Mouse (Mus musculus): ENCODE measurements at regions not wholly inside any gene's neighbourhood (a gene's known extent, or its start where the extent isn't known, plus 50 kb on each side); places are given as distances from the start of the nearest gene placed in this dataset.

- Histone ChIP-seq H3K9me3 (no peaks in the 10 kb centered on the region), H3K27ac (replicated peaks) (no peak overlapping the region), H3K4me3 (no peak overlapping the region), H3K36me3 (replicated peaks) (no peaks in the 10 kb centered on the region), H3K4me1 (no peaks in the 10 kb centered on the region), H3K27me3 (replicated peaks; ENCODE audit: low read depth, poor library complexity, severe bottlenecking) (no peaks in the 10 kb centered on the region)
- DNase-seq (ENCODE audit: low spot score): no peak
- WGBS: 89% methylated on average over 2 of the region's 2 CpGs
Measured at GRCm38 (mm10) chr3:120675906-120676305, 495.6 kb downstream of the Rwdd3 start.

GRCm38 (mm10) chr3:120668654-120669053, 502.8 kb downstream of the Rwdd3 start:
- Histone ChIP-seq H3K4me3 (no peak overlapping the region), H3K36me3 (replicated peaks) (no peaks in the 10 kb centered on the region), H3K9me3 (no peaks in the 10 kb centered on the region), H3K4me1 (no peaks in the 10 kb centered on the region), H3K27ac (replicated peaks) (no peak overlapping the region), H3K27me3 (replicated peaks; ENCODE audit: low read depth, poor library complexity, severe bottlenecking) (no peaks in the 10 kb centered on the region)
- WGBS: 92% methylated on average over 3 of the region's 3 CpGs
- no peak for DNase-seq (ENCODE audit: low spot score)

- Histone ChIP-seq H3K27me3 (replicated peaks; ENCODE audit: low read depth, poor library complexity, severe bottlenecking) (no peaks in the 10 kb centered on the region), H3K4me1 (no peaks in the 10 kb centered on the region), H3K36me3 (replicated peaks) (no peaks in the 10 kb centered on the region), H3K9me3 (no peaks in the 10 kb centered on the region), H3K4me3 (no peak overlapping the region), H3K27ac (replicated peaks) (no peak overlapping the region)
- DNase-seq (ENCODE audit: low spot score): no peak
- 89% methylated on average over 4 of the region's 4 CpGs for WGBS
Measured at GRCm38 (mm10) chr3:120662521-120662920, 509.0 kb downstream of the Rwdd3 start.

GRCm38 (mm10) chr3:120660776-120661175, 510.7 kb downstream of the Rwdd3 start:
- no peaks in the 10 kb centered on the region for H3K4me1 ChIP-seq
- no peaks in the 10 kb centered on the region for H3K27me3 ChIP-seq (replicated peaks; ENCODE audit: low read depth, poor library complexity, severe bottlenecking)
- no peak overlapping the region for H3K27ac ChIP-seq (replicated peaks)
- no peaks in the 10 kb centered on the region for H3K9me3 ChIP-seq
- no peak overlapping the region for H3K4me3 ChIP-seq
- no peak for DNase-seq (ENCODE audit: low spot score)
- no peaks in the 10 kb centered on the region for H3K36me3 ChIP-seq (replicated peaks)
- WGBS: 89% methylated on average over 4 of the region's 4 CpGs

- Histone ChIP-seq H3K9me3 (no peaks in the 10 kb centered on the region), H3K4me3 (no peak overlapping the region), H3K4me1 (no peaks in the 10 kb centered on the region), H3K27me3 (replicated peaks; ENCODE audit: low read depth, poor library complexity, severe bottlenecking) (no peaks in the 10 kb centered on the region), H3K36me3 (replicated peaks) (no peaks in the 10 kb centered on the region), H3K27ac (replicated peaks) (no peak overlapping the region)
- no peak for DNase-seq (ENCODE audit: low spot score)
- 83% methylated on average over 12 of the region's 12 CpGs for WGBS
Measured at GRCm38 (mm10) chr3:120649047-120649868, 522.2 kb downstream of the Rwdd3 start.

- 94% methylated on average over 5 of the region's 5 CpGs for WGBS
- no peaks in the 10 kb centered on the region for H3K27me3 ChIP-seq (replicated peaks; ENCODE audit: low read depth, poor library complexity, severe bottlenecking)
- H3K27ac ChIP-seq (replicated peaks): no peak overlapping the region
- no peak overlapping the region for H3K4me3 ChIP-seq
- no peaks in the 10 kb centered on the region for H3K4me1 ChIP-seq
- no peak for DNase-seq (ENCODE audit: low spot score)
- H3K36me3 ChIP-seq (replicated peaks): no peaks in the 10 kb centered on the region
- H3K9me3 ChIP-seq: no peaks in the 10 kb centered on the region
Measured at GRCm38 (mm10) chr3:120648391-120648790, 523.1 kb downstream of the Rwdd3 start.

- Histone ChIP-seq H3K27me3 (replicated peaks; ENCODE audit: low read depth, poor library complexity, severe bottlenecking) (no peaks in the 10 kb centered on the region), H3K4me3 (no peak overlapping the region), H3K9me3 (no peaks in the 10 kb centered on the region), H3K36me3 (replicated peaks) (no peaks in the 10 kb centered on the region), H3K4me1 (no peaks in the 10 kb centered on the region), H3K27ac (replicated peaks) (no peak overlapping the region)
- 79% methylated on average over 9 of the region's 9 CpGs for WGBS
- no peak for DNase-seq (ENCODE audit: low spot score)
Measured at GRCm38 (mm10) chr3:120636669-120637305, 534.7 kb downstream of the Rwdd3 start.

GRCm38 (mm10) chr3:120618358-120618757, 553.1 kb downstream of the Rwdd3 start:
- H3K9me3 ChIP-seq: no peaks in the 10 kb centered on the region
- no peak overlapping the region for H3K27ac ChIP-seq (replicated peaks)
- H3K27me3 ChIP-seq (replicated peaks; ENCODE audit: low read depth, poor library complexity, severe bottlenecking): no peaks in the 10 kb centered on the region
- WGBS: 87% methylated on average over 6 of the region's 6 CpGs
- no peaks in the 10 kb centered on the region for H3K4me1 ChIP-seq
- H3K4me3 ChIP-seq: no peak overlapping the region
- H3K36me3 ChIP-seq (replicated peaks): no peaks in the 10 kb centered on the region
- DNase-seq (ENCODE audit: low spot score): no peak

- Histone ChIP-seq H3K9me3 (no peaks in the 10 kb centered on the region), H3K36me3 (replicated peaks) (no peaks in the 10 kb centered on the region), H3K27ac (replicated peaks) (no peak overlapping the region), H3K4me3 (no peak overlapping the region), H3K4me1 (no peaks in the 10 kb centered on the region), H3K27me3 (replicated peaks; ENCODE audit: low read depth, poor library complexity, severe bottlenecking) (no peaks in the 10 kb centered on the region)
- no peak for DNase-seq (ENCODE audit: low spot score)
- 89% methylated on average over 1 of the region's 1 CpGs for WGBS
Measured at GRCm38 (mm10) chr3:120594226-120594625, 577.3 kb downstream of the Rwdd3 start.

GRCm38 (mm10) chr3:120591183-120591582, 580.3 kb downstream of the Rwdd3 start:
- Histone ChIP-seq H3K9me3 (no peaks in the 10 kb centered on the region), H3K36me3 (replicated peaks) (no peaks in the 10 kb centered on the region), H3K27me3 (replicated peaks; ENCODE audit: low read depth, poor library complexity, severe bottlenecking) (no peaks in the 10 kb centered on the region), H3K4me1 (no peaks in the 10 kb centered on the region), H3K27ac (replicated peaks) (no peak overlapping the region), H3K4me3 (no peak overlapping the region)
- no peak for DNase-seq (ENCODE audit: low spot score)
- WGBS: 78% methylated on average over 2 of the region's 2 CpGs

- DNase-seq (ENCODE audit: low spot score): no peak
- Histone ChIP-seq H3K36me3 (replicated peaks) (no peaks in the 10 kb centered on the region), H3K4me3 (no peak overlapping the region), H3K9me3 (no peaks in the 10 kb centered on the region), H3K27me3 (replicated peaks; ENCODE audit: low read depth, poor library complexity, severe bottlenecking) (no peaks in the 10 kb centered on the region), H3K27ac (replicated peaks) (no peak overlapping the region), H3K4me1 (0 out of 2 replicates have a peak, but pooled peaks cover 5% of the 10 kb centered on the region)
- WGBS: 40% methylated on average over 6 of the region's 6 CpGs
Measured at GRCm38 (mm10) chr3:120570806-120571425, 600.6 kb downstream of the Rwdd3 start.

GRCm38 (mm10) chr3:120541556-120542476, 629.7 kb downstream of the Rwdd3 start:
- H3K36me3 ChIP-seq (replicated peaks): no peaks in the 10 kb centered on the region
- H3K27me3 ChIP-seq (replicated peaks; ENCODE audit: low read depth, poor library complexity, severe bottlenecking): no peaks in the 10 kb centered on the region
- H3K4me1 ChIP-seq: peaks cover 2% of the 10 kb centered on the region; the same call in 1 of the 2 replicates
- no peak overlapping the region for H3K4me3 ChIP-seq
- peak; percentile 10 for DNase-seq (ENCODE audit: low spot score)
- no peaks in the 10 kb centered on the region for H3K9me3 ChIP-seq
- 62% methylated on average over 21 of the region's 21 CpGs for WGBS
- no peak overlapping the region for H3K27ac ChIP-seq (replicated peaks)

All from embryonic facial prominence, embryonic 10.5 days (tissue).